Mouse (Mus musculus) MEL (cell line): ENCODE measurements around the gene Stat5a. TPM values are rescaled to one million over a fixed set of nuclear protein-coding genes. Genes with fewer than 3 reads are reported as not detected.

Experiments
- DNase-seq: peaks from one replicate; pipeline ENCODE4 v3.0.0; 2011; ENCODE audit warnings: low read depth, low spot score
- H3K27ac ChIP-seq: 2 replicates; pipeline ENCODE4 v1.5.1; 2012; ENCODE audit warnings: low read depth, mild to moderate bottlenecking, control low read depth, low read length, moderate library complexity; ENCODE audit not compliant: control insufficient read depth
- H3K27me3 ChIP-seq, 2 experiments: fragments of 150-350 bp in 1 of 2; sonication (generic) in 1 of 2; 2 replicates each; pipeline ENCODE4 v1.6.1; 2012; ENCODE audit warnings: low read length in 2 of 2, mild to moderate bottlenecking in 2 of 2, improper control_type of control experiment in 1 of 2, moderate library complexity in 1 of 2; ENCODE audit not compliant: insufficient read depth in 2 of 2, control insufficient read depth in 1 of 2
- H3K36me3 ChIP-seq, 2 experiments: 2 replicates each; pipeline ENCODE4 v1.6.1; 2012 to 2014; ENCODE audit warnings: low read length in 2 of 2, improper control_type of control experiment in 1 of 2, inconsistent platforms in 1 of 2, mild to moderate bottlenecking in 1 of 2; ENCODE audit not compliant: insufficient read depth in 2 of 2, control insufficient read depth in 1 of 2
- H3K4me1 ChIP-seq, 2 experiments: fragments of 150-350 bp in 1 of 2; sonication (generic) in 1 of 2; 2 replicates each; pipeline ENCODE4 v1.6.1; 2012; ENCODE audit warnings: low read length in 2 of 2, improper control_type of control experiment in 1 of 2, mild to moderate bottlenecking in 1 of 2; ENCODE audit not compliant: insufficient read depth in 2 of 2, control insufficient read depth in 1 of 2
- H3K4me3 ChIP-seq, 2 experiments: fragments of 150-350 bp in 1 of 2; sonication (generic) in 1 of 2; 2 replicates each; pipeline ENCODE4 v1.5.1; 2012; ENCODE audit warnings: low read depth in 2 of 2, low read length in 2 of 2, mild to moderate bottlenecking in 2 of 2, moderate library complexity in 2 of 2, control low read depth in 1 of 2, improper control_type of control experiment in 1 of 2; ENCODE audit not compliant: control insufficient read depth in 1 of 2, insufficient read depth in 1 of 2
- H3K79me2 ChIP-seq: 2 replicates; pipeline ENCODE4 v1.6.1; 2012; ENCODE audit warnings: mild to moderate bottlenecking, low read length, moderate library complexity; ENCODE audit not compliant: control insufficient read depth, poor library complexity, insufficient read depth
- H3K9ac ChIP-seq: 2 replicates; pipeline ENCODE4 v1.6.1; 2012; ENCODE audit warnings: low read depth, mild to moderate bottlenecking, control low read depth, low read length, moderate library complexity; ENCODE audit not compliant: control insufficient read depth, poor library complexity, severe bottlenecking
- H3K9me3 ChIP-seq: fragments of 150-350 bp; sonication (generic); replicated peaks from 2 replicates; pipeline ENCODE4 v1.6.1; 2012; ENCODE audit warnings: mild to moderate bottlenecking, low read length, improper control_type of control experiment, moderate library complexity; ENCODE audit not compliant: insufficient read depth
- EP300 ChIP-seq, 2 experiments: IDR thresholded peaks; 2 replicates each; pipeline ENCODE4 v1.6.1; 2011; ENCODE audit warnings: improper control_type of control experiment in 2 of 2, low read length in 2 of 2, low read depth in 1 of 2, mild to moderate bottlenecking in 1 of 2
- ETS1 ChIP-seq: IDR thresholded peaks from 2 replicates; pipeline ENCODE4 v1.6.1; 2012; ENCODE audit warnings: low read depth, mild to moderate bottlenecking, inconsistent platforms, low read length, improper control_type of control experiment, moderate library complexity
- GABPA ChIP-seq: IDR thresholded peaks from 2 replicates; pipeline ENCODE4 v1.6.1; 2012; ENCODE audit warnings: low read depth, mild to moderate bottlenecking, inconsistent platforms, low read length, improper control_type of control experiment, moderate library complexity
- GATA1 ChIP-seq: IDR thresholded peaks from 2 replicates; pipeline ENCODE4 v1.6.1; 2011; ENCODE audit warnings: low read depth, low read length, improper control_type of control experiment
- MAX ChIP-seq: IDR thresholded peaks from 2 replicates; pipeline ENCODE4 v1.6.1; 2011; ENCODE audit warnings: low read length, improper control_type of control experiment
- MEF2A ChIP-seq: IDR thresholded peaks from 2 replicates; pipeline ENCODE4 v1.6.1; 2014; ENCODE audit warnings: low read depth, mild to moderate bottlenecking, inconsistent platforms, low read length, improper control_type of control experiment; ENCODE audit not compliant: poor library complexity, insufficient replicate concordance, severe bottlenecking; ENCODE audit errors: extremely low read depth
- NRF1 ChIP-seq: IDR thresholded peaks from 2 replicates; pipeline ENCODE4 v1.6.1; 2014; ENCODE audit warnings: low read depth, mild to moderate bottlenecking, inconsistent platforms, low read length, improper control_type of control experiment, moderate library complexity; ENCODE audit not compliant: poor library complexity, insufficient read depth, severe bottlenecking
- POLR2A ChIP-seq, 2 experiments: IDR thresholded peaks; 2 replicates each; pipeline ENCODE4 v1.6.1; 2011 to 2012; ENCODE audit warnings: low read length in 2 of 2, mild to moderate bottlenecking in 2 of 2, control low read depth in 1 of 2, improper control_type of control experiment in 1 of 2, low read depth in 1 of 2, moderate library complexity in 1 of 2; ENCODE audit not compliant: control insufficient read depth in 1 of 2, insufficient read depth in 1 of 2, poor library complexity in 1 of 2
- RAD21 ChIP-seq: IDR thresholded peaks from 2 replicates; pipeline ENCODE4 v1.6.1; 2011; ENCODE audit warnings: mild to moderate bottlenecking, low read depth, low read length, improper control_type of control experiment
- TAL1 ChIP-seq: IDR thresholded peaks from 2 replicates; pipeline ENCODE4 v1.6.1; 2012; ENCODE audit warnings: mild to moderate bottlenecking, inconsistent platforms, low read length, moderate library complexity, mixed read lengths
- UBTF ChIP-seq: IDR thresholded peaks from 2 replicates; pipeline ENCODE4 v1.6.1; 2012; ENCODE audit warnings: low read depth, mild to moderate bottlenecking, inconsistent platforms, low read length, improper control_type of control experiment, moderate library complexity, borderline replicate concordance; ENCODE audit not compliant: insufficient read depth
- USF1 ChIP-seq: IDR thresholded peaks from 2 replicates; pipeline ENCODE4 v1.6.1; 2014; ENCODE audit warnings: low read depth, mild to moderate bottlenecking, inconsistent platforms, low read length, improper control_type of control experiment, moderate library complexity
- USF2 ChIP-seq, 2 experiments: IDR thresholded peaks; 2 replicates each; pipeline ENCODE4 v1.6.1; 2011 to 2012; ENCODE audit warnings: improper control_type of control experiment in 2 of 2, low read length in 2 of 2, borderline replicate concordance in 1 of 2, inconsistent platforms in 1 of 2, low read depth in 1 of 2, mild to moderate bottlenecking in 1 of 2; ENCODE audit not compliant: insufficient read depth in 1 of 2
- ZC3H11A ChIP-seq: IDR thresholded peaks from 2 replicates; pipeline ENCODE4 v1.6.1; 2012; ENCODE audit warnings: low read depth, mild to moderate bottlenecking, inconsistent platforms, low read length, improper control_type of control experiment
- ZKSCAN1 ChIP-seq: IDR thresholded peaks from 2 replicates; pipeline ENCODE4 v1.6.1; 2012; ENCODE audit warnings: low read depth, mild to moderate bottlenecking, inconsistent platforms, low read length, improper control_type of control experiment, moderate library complexity
- polyA plus RNA-seq, 2 experiments: library from polyadenylated mRNA; stranded (reverse) in 1 of 2; unstranded in 1 of 2; fragments of >175 nt in 1 of 2; fragments of >200 nt in 1 of 2; gene quantifications; 2 replicates each; pipeline versions ENCODE4 v1.2.1 to v1.2.4; 2012; ENCODE audit warnings: low replicate concordance in 2 of 2, low read depth in 1 of 2; ENCODE audit not compliant: insufficient read length in 2 of 2, insufficient read depth in 1 of 2, missing spikeins in 1 of 2
- total RNA-seq: library from RNA; depleted of rRNA; stranded (reverse); fragments of 300-350 nt; gene quantifications from 2 replicates; pipeline ENCODE4 v1.2.3, GENCODE M21; 2012

The Stat5a gene
- total and polyA plus RNA-seq, 3 experiments: 54.2 to 86.8 TPM; not detected in 1

GRCm38 (mm10) chr11:100816801-100817200, 42.4 kb upstream of the Stat5a start:
- no peak for TF ChIP-seq MAX
- TF ChIP-seq RAD21: no peak
- TF ChIP-seq USF1: no peak
- no peak for TF ChIP-seq ETS1
- no peak for TF ChIP-seq GATA1
- TF ChIP-seq POLR2A (IDR thresholded peaks at IDR 0.05; ENCODE audit: control insufficient read depth in 1 of 2, insufficient read depth in 1 of 2, low read depth in 1 of 2, low read length in 2 of 2, poor library complexity in 1 of 2): no peak
- TF ChIP-seq MEF2A: no peak
- no peak for TF ChIP-seq ZC3H11A
- no peak for TF ChIP-seq ZKSCAN1
- peaks cover 11% of the 10 kb centered on the region; the same call in 1 of the 2 replicates for H3K79me2 ChIP-seq
- no peak overlapping the region for H3K27ac ChIP-seq
- H3K36me3 ChIP-seq: peaks cover 0 to 18% of the 10 kb centered on the region in 2 experiments; a peak in 3 of 4 replicates
- H3K9me3 ChIP-seq: no peaks in the 10 kb centered on the region
- no peak overlapping the region for H3K9ac ChIP-seq
- peaks cover 12 to 35% of the 10 kb centered on the region in 2 experiments for H3K4me1 ChIP-seq
- H3K4me3 ChIP-seq: no peak overlapping the region
- no peak for DNase-seq
- H3K27me3 ChIP-seq: no peaks in the 10 kb centered on the region

- no peak for DNase-seq
- no peak for TF ChIP-seq UBTF
- TF ChIP-seq NRF1: no peak
- TF ChIP-seq GABPA: no peak
- TF ChIP-seq ZC3H11A: no peak
- TF ChIP-seq EP300 (IDR thresholded peaks at IDR 0.05; ENCODE audit: low read depth in 1 of 2, low read length in 2 of 2): no peak
- TF ChIP-seq TAL1: no peak
- TF ChIP-seq USF2 (IDR thresholded peaks at IDR 0.05; ENCODE audit: borderline replicate concordance in 1 of 2, insufficient read depth in 1 of 2, low read depth in 1 of 2, low read length in 2 of 2): no peak
- H3K36me3 ChIP-seq: peaks cover 0 to 19% of the 10 kb centered on the region in 2 experiments; a peak in 2 of 4 replicates
- H3K9ac ChIP-seq: no peak overlapping the region
- no peaks in the 10 kb centered on the region for H3K9me3 ChIP-seq
- H3K27me3 ChIP-seq: no peaks in the 10 kb centered on the region
- H3K79me2 ChIP-seq: peaks cover 13% of the 10 kb centered on the region; the same call in 1 of the 2 replicates
- peaks cover 12 to 38% of the 10 kb centered on the region in 2 experiments for H3K4me1 ChIP-seq
- no peak overlapping the region for H3K27ac ChIP-seq
- no peak overlapping the region for H3K4me3 ChIP-seq
These were observed 41.8 kb upstream of the Stat5a start for GRCm38 (mm10) chr11:100817311-100817710.
